Mouse (Mus musculus) spleen, adult 2 months (tissue): ENCODE measurements at regions not wholly inside any gene's neighbourhood (a gene's known extent, or its start where the extent isn't known, plus 50 kb on each side); places are given as distances from the start of the nearest gene placed in this dataset.

Experiments used
- CTCF ChIP-seq: fragments of 200-500 bp; IDR thresholded peaks from 2 replicates; pipeline ENCODE4 v1.5.1; 2011; ENCODE audit warnings: mild to moderate bottlenecking, inconsistent platforms; ENCODE audit not compliant: insufficient read depth, insufficient read length, insufficient replicate concordance; ENCODE audit errors: extremely low read depth
- POLR2A ChIP-seq: fragments of 200-500 bp; IDR thresholded peaks from 2 replicates; pipeline ENCODE4 v1.6.1; 2011; ENCODE audit warnings: low read depth, low read length, inconsistent platforms

DNA sequence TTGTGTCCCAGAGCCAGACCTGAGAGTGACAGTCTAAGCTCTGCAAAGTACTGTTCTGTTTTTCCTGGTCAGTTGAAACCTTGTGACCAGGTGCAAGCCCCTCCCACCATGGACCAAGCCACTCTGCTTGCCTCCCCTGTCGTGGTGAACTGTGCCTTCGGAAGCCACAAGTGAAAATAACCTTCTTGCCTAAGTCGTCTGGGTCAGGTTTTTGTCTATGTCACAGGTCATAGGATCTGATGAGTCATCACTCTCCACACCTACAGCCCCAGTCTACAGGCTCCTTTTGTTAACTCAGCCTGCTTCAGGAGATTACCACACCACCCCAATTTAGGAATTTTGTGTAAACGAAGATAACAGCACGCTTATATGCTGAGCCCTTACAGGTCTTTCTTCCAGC is 417.2 kb upstream of the Arid1b start:
- TF ChIP-seq CTCF: no peak
- no peak for TF ChIP-seq POLR2A
